Mouse (Mus musculus): Measurements from ENCODE around the gene Hjurp.
"Not testable (repeated sequence)": the region's sequence is repeated elsewhere in the genome, so short reads cannot be mapped to it uniquely, and the experiment has no call there.

Hjurp gene

DNA sequence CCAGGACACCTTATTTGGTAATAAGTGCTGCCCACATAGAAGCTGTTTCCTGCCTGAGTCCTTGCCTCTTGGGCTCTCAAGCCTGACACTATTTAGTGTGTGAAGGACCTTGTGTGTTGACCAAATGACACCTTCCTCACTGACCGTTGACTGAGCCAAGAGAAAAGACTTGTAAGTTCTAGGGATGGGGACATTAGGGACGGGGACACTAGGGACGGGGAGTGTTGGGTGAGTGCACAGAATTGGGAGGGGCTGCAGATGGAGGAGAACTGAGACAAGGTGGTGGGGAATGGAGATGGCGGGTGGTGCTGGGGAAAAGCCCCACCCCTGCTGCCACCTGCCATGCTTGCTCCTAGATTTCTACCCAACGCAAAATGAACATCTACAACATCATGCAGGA is 47.4 kb downstream of the Hjurp start:
- in situ Hi-C loops (cut with MboI; ENCODE audit: unreplicated experiment in 2 of 2), result no loop called here

DNA sequence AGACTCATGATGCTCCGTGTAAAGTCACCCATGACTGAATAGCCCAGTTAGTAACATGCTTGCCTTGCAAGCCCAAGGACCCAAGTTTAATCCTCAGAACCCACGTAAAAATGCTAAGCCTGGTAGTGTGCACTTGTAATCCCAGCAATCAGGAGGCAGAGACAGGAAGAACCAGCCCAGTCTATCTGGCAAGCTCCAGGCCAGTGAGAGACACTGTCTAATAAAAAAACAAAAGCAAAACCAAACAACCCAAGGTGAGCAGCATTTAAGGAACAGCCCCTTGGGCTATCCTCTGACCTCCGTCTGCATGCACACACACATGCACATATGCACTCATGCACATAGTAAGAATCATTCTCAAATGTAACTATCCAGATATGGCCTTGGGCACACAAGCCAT is 47.9 kb downstream of the Hjurp start:
- in situ Hi-C loops (cut with MboI; ENCODE audit: unreplicated experiment in 2 of 2), result no loop called here

DNA sequence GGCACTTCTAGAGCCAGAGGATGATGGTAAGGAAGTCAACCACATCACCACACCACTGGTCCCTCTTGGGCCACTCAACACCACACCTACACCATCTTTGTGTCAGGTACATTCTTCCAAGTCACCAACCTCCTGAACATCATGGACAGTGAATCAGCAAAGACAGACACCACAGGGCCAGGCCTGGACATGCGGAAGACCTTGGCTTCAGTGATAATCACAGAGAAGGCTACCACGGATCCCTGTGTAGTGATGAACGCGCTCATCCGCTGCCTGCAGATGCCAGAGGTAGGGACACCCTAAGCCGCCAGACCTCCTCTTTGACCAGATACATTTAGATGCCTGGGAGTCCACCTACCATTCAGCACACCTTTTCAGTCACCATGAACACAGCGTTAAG is 49.3 kb downstream of the Hjurp start:
- in situ Hi-C loops (cut with MboI; ENCODE audit: unreplicated experiment in 2 of 2), result no loop called here

DNA sequence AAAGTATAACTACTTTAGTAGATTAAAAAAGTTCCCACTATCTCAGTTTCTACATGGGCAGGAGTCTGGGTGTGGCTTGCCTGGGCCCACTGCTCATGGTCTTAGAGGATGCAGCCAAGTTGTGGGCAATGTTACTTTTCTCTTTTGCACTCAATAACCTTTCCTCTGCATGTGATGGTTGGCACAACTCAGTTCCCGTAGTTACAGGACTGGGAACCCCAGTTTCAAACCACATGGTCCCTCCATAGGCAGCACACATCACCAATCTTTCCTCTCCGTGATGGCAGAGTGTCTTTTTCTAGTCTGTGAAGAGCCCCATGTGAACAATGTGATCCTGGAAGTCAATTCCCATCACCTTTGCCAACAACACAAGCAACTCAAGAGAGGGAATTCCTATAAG is 50.0 kb downstream of the Hjurp start:
- in situ Hi-C loops (cut with MboI; ENCODE audit: unreplicated experiment in 2 of 2), result no loop called here

DNA sequence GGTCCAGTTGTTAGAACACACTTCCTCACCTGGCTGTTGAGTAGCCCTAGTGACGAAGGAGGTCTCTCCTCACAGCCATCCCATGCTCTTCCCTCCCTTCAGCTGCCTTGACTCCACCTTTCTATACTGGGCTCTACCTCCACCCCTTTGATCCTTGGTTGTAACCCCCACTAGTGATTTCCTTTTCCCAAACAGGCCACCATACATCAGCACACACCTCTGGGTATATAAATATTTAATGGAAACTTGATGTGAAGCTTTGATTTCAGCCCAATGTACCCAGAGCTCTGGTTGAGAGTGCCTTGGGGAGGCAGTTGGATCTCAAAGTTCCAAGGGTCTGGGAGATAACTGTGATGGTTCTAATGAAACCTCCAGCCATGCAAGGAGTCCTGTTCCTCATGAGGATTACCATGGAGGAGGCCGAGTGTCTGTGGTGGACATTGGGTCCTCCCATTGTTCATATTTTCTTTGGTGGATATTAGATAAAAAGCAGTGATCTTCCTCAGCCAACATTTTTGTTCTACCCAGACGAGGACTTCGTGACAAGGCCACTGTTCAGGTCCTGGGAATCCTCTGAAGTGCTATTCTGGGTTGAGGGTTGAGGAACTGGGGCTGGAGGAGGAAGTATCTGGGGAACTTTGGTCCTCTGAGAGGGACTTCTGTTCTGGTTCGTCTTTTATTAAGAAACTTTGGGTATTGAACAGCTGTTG is 50.6 kb downstream of the Hjurp start, which contains the start of gene Mroh2a:
Gene Mroh2a (plus strand): TSS at position 317 of the 710 bp plus-strand sequence.
- in situ Hi-C loops (cut with MboI; ENCODE audit: unreplicated experiment in 2 of 2), result no loop called here

DNA sequence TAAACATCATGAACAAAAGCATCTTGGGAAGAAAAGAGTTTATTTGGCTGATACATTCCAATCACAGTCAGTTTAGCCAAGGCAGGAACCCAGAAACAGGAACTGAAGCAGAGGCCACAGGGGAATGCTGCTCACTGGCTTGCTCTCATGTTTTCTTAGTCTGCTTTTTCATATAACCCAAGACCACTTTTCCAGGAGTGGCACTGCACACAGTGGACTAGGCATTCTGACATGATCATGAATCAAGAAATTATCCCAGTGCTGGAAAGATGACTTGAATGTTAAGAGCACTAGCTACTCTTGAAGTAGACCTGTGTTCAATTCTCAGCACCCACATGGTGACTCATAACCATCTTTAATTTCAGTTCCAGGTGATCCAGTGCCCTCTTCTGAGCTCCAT is 51.7 kb downstream of the Hjurp start:
- in situ Hi-C loops (cut with MboI; ENCODE audit: unreplicated experiment in 2 of 2), result no loop called here

DNA sequence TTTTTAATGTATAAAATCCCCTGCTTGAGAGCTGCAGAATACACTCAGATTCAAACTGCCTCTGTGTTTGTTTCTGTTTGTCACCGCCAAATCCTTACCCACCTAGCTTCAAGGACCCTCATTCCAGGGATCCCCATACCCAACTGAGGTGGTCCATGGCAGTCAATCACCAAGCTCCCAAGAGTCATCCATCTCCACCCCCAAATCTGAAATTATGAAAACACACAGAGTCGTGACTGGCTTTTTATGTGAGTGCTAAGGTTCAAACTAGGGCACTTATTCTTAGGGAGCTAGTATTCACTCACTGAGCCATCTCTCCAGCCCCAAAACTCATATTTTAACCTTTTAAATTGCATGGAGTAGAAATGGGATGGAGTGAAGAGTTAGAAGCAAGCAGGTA is 52.1 kb downstream of the Hjurp start:
- in situ Hi-C loops (cut with MboI; ENCODE audit: unreplicated experiment in 2 of 2), result not testable (repeated sequence)

DNA sequence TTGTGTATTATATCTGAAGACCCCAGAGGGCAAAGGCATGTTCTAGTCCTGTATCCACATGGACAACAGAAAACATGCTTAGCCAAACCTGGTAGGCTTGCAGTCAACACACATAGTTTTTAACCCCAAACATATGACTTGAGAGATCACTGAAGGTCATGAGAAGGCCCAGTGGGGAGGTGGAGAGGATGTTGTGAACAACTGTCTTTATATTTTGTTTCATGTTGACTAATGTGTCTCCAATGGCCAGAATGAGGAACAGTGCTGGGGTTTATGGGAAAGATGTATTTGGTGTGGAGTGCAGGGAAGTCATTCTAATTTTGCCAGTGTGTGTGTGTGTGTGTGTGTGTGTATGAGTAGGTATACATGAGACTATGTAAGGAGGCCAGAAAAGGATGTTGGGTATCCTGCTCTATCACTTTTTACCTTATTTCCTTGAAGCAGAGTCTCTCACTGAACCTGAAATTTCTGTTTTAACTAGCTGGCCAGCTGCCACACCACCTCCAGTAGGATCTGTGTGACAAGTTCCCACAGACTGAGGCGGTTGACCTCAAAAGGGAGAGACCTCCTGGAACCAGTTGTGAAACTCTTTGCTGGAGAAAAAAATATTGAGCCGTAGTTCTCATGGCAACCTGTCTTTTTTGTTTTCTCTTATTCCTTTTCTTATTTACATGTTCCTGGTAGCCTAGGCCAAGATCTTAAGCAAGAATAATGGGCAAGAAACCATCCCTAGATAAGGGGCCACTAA is 53.2 kb downstream of the Hjurp start:
- in situ Hi-C loops (cut with MboI; ENCODE audit: unreplicated experiment in 2 of 2), result no loop called here

DNA sequence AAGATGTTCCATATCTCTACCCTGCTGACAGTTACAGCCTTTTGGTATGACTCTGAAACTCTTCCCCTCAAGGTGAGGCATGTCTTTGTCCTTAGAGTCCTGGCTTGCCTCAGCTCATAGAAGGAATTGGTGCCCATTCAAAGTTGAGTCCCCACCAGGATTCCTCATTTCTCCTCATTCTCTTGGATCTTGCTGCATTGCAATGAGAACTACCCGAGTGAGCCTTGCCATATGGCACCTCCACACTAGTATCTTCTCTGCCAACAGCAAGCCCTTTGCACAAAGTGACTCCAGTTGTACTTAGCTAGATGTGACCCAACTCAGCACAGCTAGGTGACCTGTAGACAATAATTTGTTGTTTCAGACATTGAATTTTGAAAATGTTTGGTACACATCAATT is 53.8 kb downstream of the Hjurp start:
- in situ Hi-C loops (cut with MboI; ENCODE audit: unreplicated experiment in 2 of 2), result no loop called here

DNA sequence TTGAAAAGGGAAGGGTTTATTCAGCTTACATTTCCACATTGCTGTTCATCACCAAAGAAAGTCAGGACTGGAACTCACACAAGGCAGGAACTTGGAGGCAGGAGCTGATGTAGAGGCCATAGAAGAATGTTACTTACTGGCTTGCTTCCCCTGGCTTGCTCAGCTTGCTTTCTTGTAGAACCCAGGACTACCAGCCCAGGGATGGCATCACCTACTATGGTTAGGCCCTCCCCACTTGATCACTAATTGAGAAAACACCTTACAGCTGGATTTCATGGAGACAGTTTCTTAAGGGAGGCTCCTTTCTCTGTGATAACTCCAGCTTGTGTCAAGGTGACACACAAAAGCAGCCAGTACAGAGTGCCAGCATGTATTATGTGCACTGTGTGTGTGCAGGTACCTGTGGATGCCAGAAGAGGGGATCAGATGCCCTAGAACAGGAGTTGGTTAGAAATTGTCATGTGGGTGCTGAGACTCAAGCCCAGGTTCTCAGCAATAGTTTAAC is 54.4 kb downstream of the Hjurp start:
- in situ Hi-C loops (cut with MboI; ENCODE audit: unreplicated experiment in 2 of 2), result not testable (repeated sequence)

DNA sequence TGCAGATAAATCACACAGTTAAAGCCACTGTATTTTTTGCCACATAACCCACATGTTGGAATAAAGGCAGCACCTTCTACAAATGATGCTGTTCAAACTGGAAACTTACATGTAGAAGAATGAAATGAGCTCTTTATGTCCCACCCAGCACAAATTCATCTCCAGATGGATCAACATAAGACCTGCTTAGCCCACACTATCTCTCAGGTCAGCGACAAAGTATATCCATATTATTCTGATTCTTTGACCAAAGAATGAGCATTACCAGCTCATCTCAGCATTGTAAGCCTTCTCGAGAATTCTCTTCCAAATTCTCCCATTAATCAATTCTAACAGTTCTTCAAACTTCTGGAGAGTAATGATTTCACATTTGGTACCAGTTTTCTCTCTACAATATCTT is 55.2 kb downstream of the Hjurp start:
- in situ Hi-C loops (cut with MboI; ENCODE audit: unreplicated experiment in 2 of 2), result no loop called here

DNA sequence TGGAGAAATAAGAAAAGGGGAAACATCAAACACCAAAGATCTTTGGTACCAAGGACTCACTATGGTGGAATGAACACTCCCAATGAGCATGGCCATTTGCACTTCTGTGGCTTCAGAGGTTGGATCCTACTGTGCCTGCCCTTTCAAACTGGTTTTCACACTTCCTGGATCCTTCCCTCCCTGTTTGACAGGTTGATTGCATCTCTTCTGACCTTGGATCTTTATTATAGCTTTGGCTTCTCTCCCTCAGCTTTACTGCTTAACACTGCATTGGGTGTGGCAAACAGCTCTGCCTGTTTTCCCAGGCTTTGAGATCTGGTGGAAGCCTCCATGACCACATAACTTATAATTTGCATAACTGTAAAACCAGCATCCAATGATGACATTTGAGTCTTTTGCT is 57.1 kb downstream of the Hjurp start:
- in situ Hi-C loops (cut with MboI; ENCODE audit: unreplicated experiment in 2 of 2), result no loop called here

DNA sequence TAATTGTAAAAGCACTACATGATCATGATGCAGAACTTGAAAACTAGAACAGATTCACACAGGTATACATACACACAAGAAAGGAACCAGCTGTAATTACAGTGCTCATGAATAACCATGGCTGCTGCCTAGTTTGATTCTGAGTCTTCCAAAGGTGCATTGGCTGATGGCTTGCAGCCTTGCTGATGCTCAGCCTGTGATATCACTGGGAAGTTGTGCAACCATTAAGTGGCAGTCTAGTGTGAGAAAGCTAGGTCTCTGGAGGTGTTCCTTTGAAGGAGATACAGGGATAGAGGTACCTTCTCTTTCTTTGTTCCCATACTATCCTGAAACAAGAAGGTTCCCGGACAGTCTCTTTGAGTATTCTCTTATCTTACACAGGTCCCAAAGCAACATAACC is 58.4 kb downstream of the Hjurp start:
- in situ Hi-C loops (cut with MboI; ENCODE audit: unreplicated experiment in 2 of 2), result no loop called here

DNA sequence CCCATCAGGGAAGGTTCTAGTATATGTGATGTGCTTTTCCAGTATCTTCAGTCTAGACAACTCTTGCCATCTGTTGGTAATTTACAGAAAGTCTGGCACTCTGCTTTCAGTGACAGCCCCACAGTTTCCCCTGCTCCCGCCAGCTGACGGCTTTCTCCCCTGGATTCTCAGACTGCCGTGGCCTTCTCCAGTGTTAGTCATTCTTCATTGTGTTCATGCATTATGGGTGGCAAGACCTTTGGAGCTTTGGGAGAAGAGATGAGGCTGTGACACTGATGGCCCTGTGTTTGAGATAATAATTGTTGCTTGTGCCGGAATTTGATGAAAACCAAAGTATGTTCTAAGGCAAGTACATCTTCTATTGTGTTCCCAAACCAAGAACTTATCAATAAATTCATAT is 58.8 kb downstream of the Hjurp start:
- in situ Hi-C loops (cut with MboI; ENCODE audit: unreplicated experiment in 2 of 2), result no loop called here

DNA sequence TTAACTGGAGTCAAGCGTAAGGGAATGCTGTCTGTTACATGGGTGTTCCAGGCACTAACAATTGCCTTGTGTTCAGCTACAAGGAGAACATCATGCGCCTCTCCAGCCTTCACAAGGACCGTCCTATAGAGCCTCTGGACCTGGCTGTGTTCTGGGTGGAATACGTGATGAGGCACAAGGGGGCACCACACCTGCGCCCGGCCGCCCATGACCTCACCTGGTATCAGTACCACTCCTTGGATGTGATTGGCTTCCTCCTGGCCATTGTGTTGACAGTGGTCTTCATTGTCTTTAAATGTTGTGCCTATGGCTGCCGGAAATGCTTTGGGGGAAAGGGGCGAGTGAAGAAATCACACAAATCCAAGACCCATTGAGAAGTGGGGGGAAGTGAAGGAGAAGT is 59.4 kb downstream of the Hjurp start:
- in situ Hi-C loops (cut with MboI; ENCODE audit: unreplicated experiment in 2 of 2), result no loop called here

DNA sequence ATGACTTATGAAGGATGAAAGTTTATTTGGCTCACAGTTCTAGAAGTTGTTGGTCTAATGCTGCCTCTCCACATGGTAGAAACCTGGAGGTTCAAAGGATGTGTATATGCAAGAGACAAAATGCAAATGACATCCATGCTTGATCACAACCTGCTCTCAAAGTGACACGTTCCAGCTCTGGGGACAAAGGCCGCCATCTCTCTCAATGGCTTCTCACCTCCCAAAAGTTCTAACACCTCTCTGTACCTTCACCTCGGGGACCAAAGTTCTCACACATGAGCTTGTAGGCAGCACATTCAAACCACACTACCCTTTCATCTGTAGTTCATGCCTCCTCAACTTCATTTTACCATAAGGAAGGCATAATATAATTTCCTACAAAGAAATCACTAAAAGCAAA is 59.9 kb downstream of the Hjurp start:
- in situ Hi-C loops (cut with MboI; ENCODE audit: unreplicated experiment in 2 of 2), result no loop called here

DNA sequence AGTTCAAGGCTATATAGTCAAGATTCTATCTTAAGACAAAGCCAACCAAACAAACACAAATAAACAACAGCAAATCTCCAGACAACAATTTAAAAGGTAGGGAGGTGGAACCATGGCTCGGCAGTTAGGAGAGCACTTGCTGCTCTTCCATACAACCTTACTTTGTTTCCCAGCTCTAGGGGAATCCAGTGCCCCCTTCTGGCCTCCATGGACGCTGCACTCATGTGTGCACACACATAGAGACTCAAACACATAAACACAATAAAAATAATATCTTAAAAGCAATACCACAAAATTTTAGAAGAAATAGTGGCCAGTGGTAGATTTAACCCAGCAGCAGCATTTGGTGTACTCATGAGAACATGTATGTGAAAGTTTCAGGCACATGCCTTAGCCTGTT is 60.3 kb downstream of the Hjurp start:
- in situ Hi-C loops (cut with MboI; ENCODE audit: unreplicated experiment in 2 of 2), result no loop called here

DNA sequence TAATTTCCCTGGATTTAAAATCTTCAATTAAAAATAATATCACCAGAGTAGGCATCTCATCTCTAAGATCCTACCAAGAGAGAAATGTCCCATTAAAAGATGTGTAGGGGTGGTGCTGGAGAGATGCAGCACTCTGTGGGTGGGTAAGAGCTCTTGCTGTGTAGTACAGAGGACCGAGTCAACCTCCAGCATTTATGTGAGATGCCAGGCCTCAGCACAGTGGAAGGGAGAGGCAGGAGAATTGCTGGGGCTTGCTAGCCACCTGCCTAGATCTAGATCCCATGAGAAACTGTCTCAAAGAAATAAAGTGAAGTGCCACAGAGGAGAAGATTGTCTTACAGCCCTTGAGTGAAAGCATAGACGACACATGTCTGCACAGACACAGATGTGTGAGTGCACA is 60.9 kb downstream of the Hjurp start:
- in situ Hi-C loops (cut with MboI; ENCODE audit: unreplicated experiment in 2 of 2), result no loop called here

DNA sequence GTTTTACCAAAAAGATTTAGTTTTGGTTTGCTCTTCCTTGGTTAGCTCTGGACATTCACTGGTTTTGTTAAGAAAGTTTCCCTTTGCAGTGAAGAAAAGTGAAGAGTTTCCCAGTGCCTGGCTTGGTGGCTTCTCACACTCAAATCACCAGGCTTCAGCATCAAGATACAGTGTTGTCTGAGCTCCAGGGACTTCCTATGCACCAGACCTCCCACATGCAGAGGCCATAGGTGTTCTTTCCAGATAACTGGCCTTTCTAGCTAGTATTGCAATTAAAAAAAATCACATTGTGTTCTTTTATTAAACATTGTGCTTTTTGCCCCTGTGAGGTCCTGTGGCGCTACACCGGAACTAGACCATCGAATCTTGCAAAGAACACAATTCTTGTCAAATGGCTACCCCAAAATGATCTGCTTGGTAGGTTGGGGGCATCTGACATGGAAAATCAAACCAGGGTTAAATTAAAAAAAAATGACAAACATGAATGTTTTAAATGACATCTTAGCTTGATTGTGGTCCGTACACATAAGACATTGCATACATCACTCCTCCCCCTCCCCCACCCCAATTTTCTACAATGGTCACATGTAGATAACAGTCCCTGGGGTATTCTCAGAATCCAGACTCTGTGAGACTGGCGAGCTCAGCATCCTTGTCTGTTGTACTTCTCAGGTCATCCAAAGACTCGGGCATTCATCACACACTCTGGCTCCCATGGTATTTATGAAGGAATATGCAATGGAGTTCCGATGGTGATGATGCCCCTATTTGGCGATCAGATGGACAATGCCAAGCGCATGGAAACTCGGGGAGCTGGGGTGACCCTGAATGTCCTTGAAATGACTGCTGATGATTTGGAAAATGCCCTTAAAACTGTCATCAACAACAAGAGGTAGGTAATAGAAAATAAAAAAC is 61.7 kb downstream of the Hjurp start:
- in situ Hi-C loops (cut with MboI; ENCODE audit: unreplicated experiment in 2 of 2), result no loop called here

DNA sequence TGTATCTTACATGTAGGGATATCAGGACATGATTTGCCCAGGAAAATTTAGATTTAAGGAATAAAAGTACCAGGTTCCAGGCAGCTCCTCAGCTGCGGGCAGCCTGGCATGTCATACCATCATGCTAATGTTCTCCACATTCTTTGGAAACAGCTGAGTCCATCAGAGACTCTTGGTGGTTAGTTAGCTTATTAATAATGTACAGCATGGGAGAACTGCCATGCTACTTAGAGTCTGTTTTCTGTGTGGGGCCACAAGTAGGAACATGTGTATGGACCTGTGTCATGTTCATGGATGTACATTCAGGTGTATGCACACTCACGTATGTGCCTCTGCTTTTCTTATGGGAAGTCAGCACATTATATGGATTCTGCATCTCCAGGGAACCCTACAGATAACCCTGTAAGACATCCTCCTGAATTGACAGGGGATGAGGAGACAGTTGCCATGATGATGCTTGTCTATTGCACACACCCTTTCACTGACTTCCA is 62.9 kb downstream of the Hjurp start:
- in situ Hi-C loops (cut with MboI; ENCODE audit: unreplicated experiment in 2 of 2), result no loop called here

All from v-Abl transformed pro-B cells (cell line).